Mouse (Mus musculus): ENCODE measurements around the gene Npy4r.

The Npy4r gene

DNA sequence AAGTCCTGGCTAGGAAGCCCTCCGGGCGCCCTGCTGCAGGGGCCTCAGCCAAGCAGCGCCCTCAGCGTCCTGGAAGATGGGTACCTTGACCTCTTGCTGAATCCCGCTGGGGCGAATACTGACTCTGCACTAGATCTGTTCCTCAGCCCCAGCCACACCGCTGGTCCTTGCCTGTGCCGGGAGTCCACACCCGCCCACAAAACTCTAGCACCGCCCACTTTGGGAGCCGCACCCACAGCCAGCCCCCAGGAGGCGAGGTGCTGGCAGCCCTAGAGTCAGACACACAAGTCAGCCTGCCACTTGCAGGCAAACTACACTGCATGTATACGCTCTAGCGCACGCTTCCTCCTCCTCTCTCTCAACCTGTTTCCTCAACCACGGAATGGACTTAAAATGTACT is at the start of gene Npy4r:
Gene Npy4r (minus strand): TSS at position 148 of the 400 bp plus-strand sequence.
- no peak for DNase-seq (ENCODE audit: low spot score)

DNA sequence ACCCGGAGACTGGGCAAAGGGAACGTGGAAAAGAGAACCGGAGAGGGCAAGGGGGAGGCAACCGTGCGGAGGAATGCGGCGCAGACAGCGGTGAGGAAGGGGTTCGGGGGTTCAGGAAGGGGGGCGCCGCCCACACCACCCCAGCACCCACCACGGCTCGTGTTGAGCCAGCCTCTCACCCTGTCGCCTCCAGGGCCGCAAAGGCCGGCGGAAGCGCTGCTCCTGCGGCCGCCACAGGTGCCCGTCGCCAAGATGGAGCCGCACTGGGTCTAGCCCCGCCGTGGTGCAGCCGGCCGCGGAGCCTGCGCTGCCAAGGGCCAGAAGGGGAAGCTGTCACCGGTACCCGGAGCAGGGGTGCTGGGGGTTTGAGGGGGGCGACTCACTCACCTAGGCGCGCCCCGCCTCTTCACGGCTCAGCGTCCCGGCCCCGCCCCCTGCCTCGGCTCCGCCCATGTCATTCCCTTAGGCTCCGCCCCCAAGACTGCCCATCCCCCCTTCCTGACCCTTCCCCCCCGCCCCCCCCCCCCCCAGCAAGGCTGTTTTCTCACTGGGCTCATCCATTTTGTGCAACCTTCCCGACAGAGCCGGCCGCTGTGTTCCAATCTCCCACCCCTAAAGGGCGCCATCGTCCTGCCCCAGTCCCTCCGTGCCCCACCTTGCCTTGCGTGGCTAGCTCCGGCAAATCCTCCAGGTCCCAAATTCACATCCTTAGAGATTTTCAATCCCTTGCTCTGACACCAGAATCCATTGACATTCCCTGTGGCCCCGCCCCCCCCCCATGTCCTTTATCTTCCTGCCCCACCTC is 49.1 kb upstream of the Npy4r start, which contains the start of gene Gprin2:
Gene Gprin2 (minus strand): TSS at position 423 of the 805 bp plus-strand sequence.
- DNase-seq (ENCODE audit: low spot score): no peak

GRCm38 (mm10) chr14:34200738-34201230 is 48.5 kb upstream of the Npy4r start:
- DNase-seq (ENCODE audit: low spot score): no peak

- DNase-seq (ENCODE audit: low spot score): no peak
These were observed 44.4 kb upstream of the Npy4r start for GRCm38 (mm10) chr14:34196706-34197105.

GRCm38 (mm10) chr14:34195466-34195865 is 43.2 kb upstream of the Npy4r start:
- no peak for DNase-seq (ENCODE audit: low spot score)

GRCm38 (mm10) chr14:34193879-34194278 is 41.6 kb upstream of the Npy4r start:
- DNase-seq (ENCODE audit: low spot score): no peak

GRCm38 (mm10) chr14:34190361-34190760 is 38.1 kb upstream of the Npy4r start:
- DNase-seq (ENCODE audit: low spot score): no peak

- DNase-seq (ENCODE audit: low spot score): peak; percentile 26
These were observed 36.3 kb upstream of the Npy4r start for GRCm38 (mm10) chr14:34188629-34189028.

DNA sequence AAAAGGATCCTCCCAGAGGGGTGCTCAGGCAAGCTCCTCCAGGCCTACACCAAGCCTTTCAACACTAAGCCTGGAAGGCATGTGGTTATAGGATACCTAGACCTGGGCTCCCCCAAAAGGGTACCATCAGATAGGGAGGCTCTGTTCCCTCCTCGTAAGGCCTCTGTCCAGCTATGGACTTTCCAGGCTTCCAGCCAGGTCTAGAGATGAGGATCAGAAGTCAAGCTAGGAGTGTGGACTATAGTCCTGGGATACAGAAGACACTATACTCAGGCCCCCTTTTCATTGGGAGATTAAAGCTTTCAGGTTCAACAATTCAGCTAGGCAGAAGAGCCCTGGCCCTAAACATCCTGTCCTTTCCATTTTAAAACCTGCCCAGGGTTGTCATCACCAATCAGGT is 30.8 kb upstream of the Npy4r start:
- DNase-seq (ENCODE audit: low spot score): no peak

DNA sequence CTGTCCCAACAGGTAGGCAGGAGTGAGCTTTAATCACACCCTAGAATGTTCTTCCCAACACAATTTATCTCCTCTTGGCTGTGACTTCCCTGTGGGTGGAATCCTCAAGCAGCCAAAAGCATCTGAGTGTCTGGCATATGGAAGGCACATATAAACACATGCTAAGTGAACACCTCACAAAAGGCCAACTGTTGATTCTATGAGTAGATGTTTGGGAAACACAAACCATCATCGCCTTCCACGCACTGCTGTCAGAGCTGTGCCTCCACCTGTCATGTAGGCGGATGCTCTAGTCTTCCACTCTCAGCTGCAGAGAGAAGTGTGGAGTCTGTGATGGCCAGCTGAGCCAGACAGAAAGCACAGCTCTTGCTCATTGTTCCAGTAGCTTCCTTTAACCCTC is 27.1 kb upstream of the Npy4r start:
- DNase-seq (ENCODE audit: low spot score): peak; percentile 71

GRCm38 (mm10) chr14:34171107-34171506 is 18.8 kb upstream of the Npy4r start:
- no peak for DNase-seq (ENCODE audit: low spot score)

GRCm38 (mm10) chr14:34155752-34156151 is 3.5 kb upstream of the Npy4r start:
- DNase-seq (ENCODE audit: low spot score): no peak

DNA sequence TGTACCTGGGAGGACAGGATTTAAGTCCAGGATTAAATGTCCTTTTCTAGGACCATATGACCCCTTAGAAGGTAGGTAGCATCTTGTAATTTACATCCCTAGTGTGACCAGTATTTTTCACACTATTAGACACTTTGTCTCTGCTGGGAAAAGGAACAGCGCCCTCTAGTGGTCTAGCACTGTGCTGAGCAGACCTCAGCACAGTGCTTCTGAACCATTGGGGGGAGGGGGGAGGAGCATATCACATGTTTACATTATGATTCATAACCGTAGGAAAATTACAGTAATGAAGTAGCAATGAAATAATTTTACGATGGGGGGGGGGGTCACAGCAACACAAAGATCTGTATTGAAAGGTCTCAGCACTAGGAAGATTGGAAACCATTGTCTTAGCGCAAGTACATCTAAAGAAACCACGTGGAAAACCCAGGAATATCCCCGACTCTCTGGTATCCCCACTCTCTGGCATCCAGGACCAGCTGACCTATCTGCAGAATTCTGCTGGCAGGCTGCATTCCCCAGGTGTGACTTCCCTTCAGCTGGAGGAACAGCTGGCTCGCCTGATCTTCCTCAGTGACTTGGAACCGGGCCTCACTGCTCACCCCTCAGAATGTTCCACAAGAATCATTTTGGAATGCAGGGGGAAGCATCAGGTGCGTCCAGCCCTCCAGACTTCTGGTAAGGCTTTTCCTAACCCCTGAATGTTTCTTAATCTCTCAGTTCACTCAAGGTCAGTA is 2.5 kb upstream of the Npy4r start:
- peak; percentile 38 for DNase-seq (ENCODE audit: low spot score)

DNA sequence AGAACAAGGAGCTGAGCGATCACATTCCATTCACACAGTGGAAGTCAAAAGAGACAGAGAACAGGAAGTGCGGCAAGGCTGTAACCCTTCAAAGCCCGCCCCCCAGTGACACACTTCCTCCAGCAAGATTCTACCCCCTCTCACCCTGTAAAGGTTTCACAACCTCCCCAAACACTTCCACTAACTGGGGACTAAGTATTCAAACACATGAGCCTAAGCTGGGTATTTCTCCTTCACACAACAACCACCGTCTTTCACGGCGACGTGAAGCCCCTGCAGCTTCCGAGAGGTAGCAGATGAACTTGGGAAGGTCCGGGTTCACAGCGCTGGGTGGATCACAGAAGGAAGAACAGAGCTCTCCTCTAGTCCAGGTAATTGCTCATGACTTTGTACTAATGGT is 9.4 kb downstream of the Npy4r start:
- DNase-seq (ENCODE audit: low spot score): no peak

GRCm38 (mm10) chr14:34142316-34142715 is 10.0 kb downstream of the Npy4r start:
- DNase-seq (ENCODE audit: low spot score): no peak

- no peak for DNase-seq (ENCODE audit: low spot score)
These were observed 12.3 kb downstream of the Npy4r start for GRCm38 (mm10) chr14:34139671-34140664.

- no peak for DNase-seq (ENCODE audit: low spot score)
These were observed 16.9 kb downstream of the Npy4r start for GRCm38 (mm10) chr14:34135391-34135790.

DNA sequence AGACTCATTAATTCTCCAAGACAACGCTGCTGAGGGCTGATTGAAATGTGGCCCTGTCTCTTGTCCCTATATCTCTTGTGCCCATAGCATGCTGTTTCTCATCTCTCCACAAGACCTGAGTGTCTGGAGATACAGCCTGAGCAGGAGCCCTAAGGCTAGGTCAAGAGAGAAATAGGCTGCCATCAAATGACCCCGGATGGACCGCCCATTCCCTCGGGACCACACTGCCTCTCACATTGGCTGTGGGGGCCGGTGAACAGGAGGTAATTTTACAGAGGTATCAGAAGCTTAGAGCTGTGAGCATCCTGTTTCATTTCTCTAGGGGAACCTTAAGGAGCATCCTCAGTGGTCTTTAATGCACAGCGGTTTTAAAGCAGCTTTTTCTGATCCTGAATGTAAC is 21.1 kb downstream of the Npy4r start:
- DNase-seq (ENCODE audit: low spot score): no peak

- no peak for DNase-seq (ENCODE audit: low spot score)
These were observed 30.6 kb downstream of the Npy4r start for GRCm38 (mm10) chr14:34121691-34122090.

- DNase-seq (ENCODE audit: low spot score): no peak
These were observed 31.4 kb downstream of the Npy4r start for GRCm38 (mm10) chr14:34120923-34121351.

GRCm38 (mm10) chr14:34120016-34120910 is 32.0 kb downstream of the Npy4r start:
- DNase-seq (ENCODE audit: low spot score): no peak

All from layer of hippocampus, adult 11-12 months (tissue).